Mouse (Mus musculus): ENCODE data around the gene Fam118a. TPM values are rescaled to one million over a fixed set of nuclear protein-coding genes. Genes with fewer than 3 reads are reported as not detected.

Fam118a gene
- total and polyA plus RNA-seq, 3 experiments = 4.7 to 6.3 (median 6.1) TPM

DNA sequence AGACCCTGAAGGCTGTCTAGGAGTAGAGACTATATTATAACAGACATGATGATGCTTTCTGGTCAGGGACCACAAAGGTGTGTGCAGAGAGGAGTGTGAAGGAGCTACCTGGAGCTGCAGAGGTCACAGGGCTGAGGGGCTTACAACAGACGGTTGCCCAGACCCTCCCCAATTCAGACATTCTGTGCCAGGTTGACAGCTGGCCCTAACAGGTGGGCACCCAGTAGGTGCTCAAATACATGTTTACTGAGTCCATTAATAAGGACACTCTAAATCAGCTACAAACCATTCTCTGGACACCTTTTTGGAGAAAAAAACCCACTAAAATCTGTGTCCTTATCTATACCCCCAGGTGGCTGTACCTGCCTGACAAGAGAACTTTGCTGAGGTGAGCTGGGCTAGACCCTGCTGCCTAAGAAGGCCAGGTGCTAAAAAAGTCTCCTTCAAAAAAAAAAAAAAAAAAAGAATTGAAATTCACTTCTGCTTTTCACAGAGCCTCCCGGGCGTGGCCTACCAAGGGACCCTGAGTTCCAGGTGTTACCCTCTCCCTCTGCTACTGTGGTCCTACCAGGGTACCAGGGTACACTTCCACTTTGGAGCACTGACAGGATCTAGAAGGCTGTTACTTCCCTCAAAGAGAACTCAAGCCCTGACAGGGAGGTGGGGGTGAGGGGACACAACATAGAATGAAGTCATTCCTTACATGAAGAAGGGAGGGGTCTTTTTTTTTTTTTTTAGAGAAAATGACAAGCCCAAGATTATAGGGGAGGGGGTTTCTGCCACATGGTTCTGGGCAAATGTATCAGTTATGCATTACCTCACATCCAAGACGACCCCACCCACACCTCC, 42.4 kb upstream of the Fam118a start:
- H3K36me3 ChIP-seq (ENCODE audit: control insufficient read depth, insufficient read depth, low read length) = no peaks in the 10 kb centered on the region
- peaks cover 4% of the 10 kb centered on the region for H3K79me2 ChIP-seq (replicated peaks; ENCODE audit: control insufficient read depth, insufficient read depth, low read length)
- WGBS = 63% methylated on average over 4 of the region's 4 CpGs
- peaks cover 14% of the 10 kb centered on the region for H3K4me1 ChIP-seq (ENCODE audit: control insufficient read depth, insufficient read depth, low read length)
- H3K27ac ChIP-seq = no peak overlapping the region
- H3K9ac ChIP-seq (ENCODE audit: low read depth, low read length) = peak overlapping the region; percentile 13; the same call in 1 of the 2 replicates
- no peak overlapping the region; the same call in 1 of the 2 replicates for H3K4me3 ChIP-seq
- TF ChIP-seq CTCF (IDR thresholded peaks at IDR 0.05) (no peak), POLR2A (IDR thresholded peaks at IDR 0.05; ENCODE audit: insufficient read depth, low read depth, low read length) (no peak), EP300 (IDR thresholded peaks at IDR 0.05; ENCODE audit: insufficient read depth, low read depth, low read length) (no peak)
- intact Hi-C loops (cut with DNase I) = loop anchor here (2.0 to 5.0 kb wide), 3 partner anchors 44 to 134 kb away; partner anchors contain the start of gene Nup50
- DNase-seq = no peak
- no peaks in the 10 kb centered on the region for H3K27me3 ChIP-seq (ENCODE audit: control insufficient read depth, insufficient read depth, low read length)

DNA sequence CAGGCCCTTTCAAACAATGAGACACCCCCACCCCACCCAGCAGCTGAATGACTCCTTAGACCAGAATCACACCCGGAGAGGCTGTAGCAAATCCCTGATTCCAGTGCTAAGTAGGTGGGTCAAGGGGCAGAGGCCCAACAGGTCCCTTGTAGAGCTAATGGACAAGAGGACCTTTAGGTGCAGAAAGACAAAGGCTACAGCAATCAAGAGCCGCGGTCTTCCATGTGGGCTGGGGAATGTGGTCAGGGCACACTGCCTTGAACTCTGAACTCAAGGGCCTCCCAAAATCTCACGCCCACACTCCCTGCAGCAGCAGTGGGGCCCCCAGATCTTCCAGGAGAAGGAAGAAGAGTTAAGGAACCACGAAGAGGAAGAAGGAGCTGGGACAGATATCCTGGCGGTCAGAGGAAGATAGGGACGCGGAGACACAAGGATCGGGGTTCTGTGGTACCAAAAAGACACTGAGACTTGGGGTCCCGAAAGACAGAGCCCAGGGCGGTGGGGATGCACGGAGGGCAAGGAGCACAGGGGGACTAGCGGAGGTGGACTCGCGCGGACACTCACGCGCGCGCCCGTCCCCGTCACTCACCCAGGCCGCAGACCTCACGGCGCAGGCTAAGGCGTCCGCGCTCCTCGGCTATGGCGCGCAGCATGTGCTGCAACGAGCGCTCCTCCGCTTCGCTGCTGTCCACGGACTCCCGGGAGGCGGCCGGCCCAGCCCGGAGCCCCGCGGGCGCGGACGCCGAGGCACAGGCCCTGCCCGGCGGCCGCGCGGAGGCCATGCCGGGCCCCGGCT, 41.5 kb upstream of the Fam118a start:
- TF ChIP-seq CTCF (IDR thresholded peaks at IDR 0.05) = no peak
- no peak for TF ChIP-seq EP300 (IDR thresholded peaks at IDR 0.05; ENCODE audit: insufficient read depth, low read depth, low read length)
- no peak for TF ChIP-seq POLR2A (IDR thresholded peaks at IDR 0.05; ENCODE audit: insufficient read depth, low read depth, low read length)
- intact Hi-C loops (cut with DNase I) = loop anchor here (2.0 to 5.0 kb wide), 3 partner anchors 45 to 135 kb away; partner anchors contain the start of gene Nup50
- Histone ChIP-seq H3K36me3 (ENCODE audit: control insufficient read depth, insufficient read depth, low read length) (no peaks in the 10 kb centered on the region), H3K27ac (peak overlapping the region; percentile 81), H3K79me2 (replicated peaks; ENCODE audit: control insufficient read depth, insufficient read depth, low read length) (peaks cover 4% of the 10 kb centered on the region), H3K27me3 (ENCODE audit: control insufficient read depth, insufficient read depth, low read length) (no peaks in the 10 kb centered on the region), H3K4me1 (ENCODE audit: control insufficient read depth, insufficient read depth, low read length) (peaks cover 9% of the 10 kb centered on the region), H3K9ac (ENCODE audit: low read depth, low read length) (peak overlapping the region; percentile 89), H3K4me3 (peak overlapping the region; percentile 81)
- WGBS = under 1% methylated on average over 53 of the region's 53 CpGs
- DNase-seq = peak in 1 of 2 experiments; percentile 74

DNA sequence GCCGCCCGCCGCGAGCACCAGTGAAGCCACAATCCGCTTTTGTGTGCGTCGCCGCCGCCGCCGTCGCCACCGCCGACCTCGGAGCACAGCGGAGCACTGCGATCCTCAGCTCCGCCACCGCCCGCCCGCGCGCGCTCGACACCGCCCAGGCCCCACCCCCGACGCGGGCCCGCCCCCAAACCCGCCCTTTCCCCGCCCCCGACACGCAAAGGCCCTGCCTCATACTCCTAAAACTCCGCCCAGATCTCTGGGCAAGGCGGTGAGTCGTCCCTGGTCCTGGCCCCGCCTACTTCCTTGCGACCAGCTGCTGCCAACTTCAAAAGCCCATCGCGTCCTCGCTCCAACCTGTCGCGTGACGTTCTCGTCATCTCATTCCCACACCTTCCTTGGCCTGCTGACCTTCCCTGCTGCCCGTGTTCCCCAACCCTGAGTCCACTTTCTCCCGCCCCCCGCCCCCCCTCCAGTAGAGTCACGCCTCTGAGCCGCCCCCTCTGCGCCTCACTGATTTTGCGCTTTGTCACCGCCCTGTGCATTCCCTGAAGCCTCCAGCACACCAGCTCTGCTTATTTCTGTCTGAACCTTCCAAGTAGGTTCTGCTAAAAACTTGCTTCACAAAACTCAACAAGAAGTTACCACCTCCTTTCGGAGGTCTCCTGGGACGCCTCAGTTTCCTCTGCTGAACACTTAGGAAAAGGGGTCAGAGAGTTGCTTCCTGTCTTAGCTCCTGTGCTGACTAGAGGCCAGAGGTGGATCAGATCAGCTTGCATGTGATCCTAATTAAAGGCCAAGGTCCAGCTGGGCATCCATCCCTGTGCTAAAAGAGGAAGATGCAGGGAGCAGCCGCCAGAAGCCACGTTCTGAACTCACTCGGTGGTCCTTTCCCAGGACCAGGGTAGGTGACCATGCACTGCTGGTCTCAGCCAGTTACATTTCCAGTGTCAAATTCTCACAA, 40.6 kb upstream of the Fam118a start, which contains the start of gene 5031439G07Rik:
TSS of gene 5031439G07Rik (minus strand) at position 678 of the 952 bp plus-strand sequence.
- peak within 1 kb of the TSS; percentile 81 for H3K4me3 ChIP-seq
- WGBS = 1% methylated on average over 57 of the region's 59 CpGs
- intact Hi-C loops (cut with DNase I) = loop anchor here (2.0 to 5.0 kb wide), 4 partner anchors 46 to 136 kb away; partner anchors contain the start of gene Nup50
- DNase-seq = peak; percentile 89 to 95
- peak within 1 kb of the TSS; percentile 89 for H3K9ac ChIP-seq (ENCODE audit: low read depth, low read length)
- H3K79me2 ChIP-seq (replicated peaks; ENCODE audit: control insufficient read depth, insufficient read depth, low read length) = peaks cover 4% of the 10 kb centered on the region
- peak within 1 kb of the TSS; percentile 81 for H3K27ac ChIP-seq
- H3K36me3 ChIP-seq (ENCODE audit: control insufficient read depth, insufficient read depth, low read length) = no peaks in the 10 kb centered on the region
- TF ChIP-seq EP300 (IDR thresholded peaks at IDR 0.05; ENCODE audit: insufficient read depth, low read depth, low read length) = 0 out of 2 replicates have a peak, but pooled peaks have one; percentile 35
- TF ChIP-seq POLR2A (IDR thresholded peaks at IDR 0.05; ENCODE audit: insufficient read depth, low read depth, low read length) = peak; percentile 79
- peak; percentile 34 for TF ChIP-seq CTCF (IDR thresholded peaks at IDR 0.05)
- H3K27me3 ChIP-seq (ENCODE audit: control insufficient read depth, insufficient read depth, low read length) = no peaks in the 10 kb centered on the region
- H3K4me1 ChIP-seq (ENCODE audit: control insufficient read depth, insufficient read depth, low read length) = peaks cover 5% of the 10 kb centered on the region

DNA sequence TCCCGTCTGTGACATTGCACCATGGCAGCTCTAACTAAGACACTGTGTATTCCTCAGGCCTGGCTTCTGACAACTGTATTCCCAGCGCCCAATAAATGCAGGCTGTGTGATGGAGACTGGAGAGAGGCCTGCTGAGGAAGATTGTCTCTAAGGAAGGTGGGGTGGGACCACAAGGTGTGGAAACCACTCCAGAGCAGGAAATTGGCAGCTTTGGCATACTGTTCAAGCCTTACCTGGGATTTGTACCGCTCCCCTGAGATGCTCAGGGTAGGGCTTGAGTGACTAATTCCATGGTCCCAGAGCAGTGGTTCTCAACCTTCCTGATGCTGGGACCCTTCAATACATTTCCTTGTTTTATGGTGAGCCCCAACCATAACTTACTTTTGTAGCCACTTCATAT, 39.6 kb upstream of the Fam118a start:
- Histone ChIP-seq H3K4me1 (ENCODE audit: control insufficient read depth, insufficient read depth, low read length) (peaks cover 5% of the 10 kb centered on the region), H3K27me3 (ENCODE audit: control insufficient read depth, insufficient read depth, low read length) (no peaks in the 10 kb centered on the region), H3K27ac (no peak overlapping the region), H3K4me3 (no peak overlapping the region), H3K9ac (ENCODE audit: low read depth, low read length) (no peak overlapping the region), H3K36me3 (ENCODE audit: control insufficient read depth, insufficient read depth, low read length) (no peaks in the 10 kb centered on the region), H3K79me2 (replicated peaks; ENCODE audit: control insufficient read depth, insufficient read depth, low read length) (peaks cover 4% of the 10 kb centered on the region)
- DNase-seq = no peak
- no peak for TF ChIP-seq POLR2A (IDR thresholded peaks at IDR 0.05; ENCODE audit: insufficient read depth, low read depth, low read length)
- TF ChIP-seq CTCF (IDR thresholded peaks at IDR 0.05) = no peak
- intact Hi-C loops (cut with DNase I) = loop anchor here (2.0 to 5.0 kb wide), 3 partner anchors 47 to 137 kb away; no protein-coding TSS in a partner anchor
- WGBS = 78% methylated on average over 3 of the region's 3 CpGs

DNA sequence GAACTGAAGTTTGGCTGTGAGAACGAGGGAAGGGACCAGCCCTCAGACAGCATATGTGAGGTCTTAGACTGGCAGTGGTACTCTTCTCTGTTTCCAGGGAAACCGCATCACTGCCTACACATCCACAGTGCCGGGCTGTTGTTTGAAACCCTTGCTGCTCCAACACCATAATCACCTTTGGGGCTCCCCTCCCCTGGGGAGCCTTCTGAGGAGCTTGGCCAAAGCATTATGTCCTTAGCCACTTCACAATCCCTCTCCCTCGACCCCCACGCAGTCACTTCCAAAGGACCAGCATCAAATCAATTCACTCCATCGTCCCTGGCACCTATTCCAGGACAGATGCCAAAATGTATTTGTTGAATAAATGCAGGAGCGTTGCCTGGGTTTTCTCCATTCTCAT, 39.0 kb upstream of the Fam118a start:
- TF ChIP-seq EP300 (IDR thresholded peaks at IDR 0.05; ENCODE audit: insufficient read depth, low read depth, low read length) (no peak), POLR2A (IDR thresholded peaks at IDR 0.05; ENCODE audit: insufficient read depth, low read depth, low read length) (no peak), CTCF (IDR thresholded peaks at IDR 0.05) (no peak)
- Histone ChIP-seq H3K4me1 (ENCODE audit: control insufficient read depth, insufficient read depth, low read length) (peaks cover 5% of the 10 kb centered on the region), H3K79me2 (replicated peaks; ENCODE audit: control insufficient read depth, insufficient read depth, low read length) (peaks cover 3% of the 10 kb centered on the region), H3K27me3 (ENCODE audit: control insufficient read depth, insufficient read depth, low read length) (no peaks in the 10 kb centered on the region), H3K27ac (no peak overlapping the region), H3K4me3 (no peak overlapping the region), H3K36me3 (ENCODE audit: control insufficient read depth, insufficient read depth, low read length) (no peaks in the 10 kb centered on the region), H3K9ac (ENCODE audit: low read depth, low read length) (no peak overlapping the region)
- intact Hi-C loops (cut with DNase I) = loop anchor here (2.0 to 5.0 kb wide), 3 partner anchors 47 to 137 kb away; no protein-coding TSS in a partner anchor
- 78% methylated on average over 7 of the region's 7 CpGs for WGBS
- no peak for DNase-seq
